Mouse (Mus musculus): ENCODE data around the gene Pex16. TPM values are rescaled to one million over a fixed set of nuclear protein-coding genes. Genes with fewer than 3 reads are reported as not detected.

The Pex16 gene
- polyA plus RNA-seq, 1 experiment from 2014 or later = 35.4 TPM

GRCm38 (mm10) chr2:92347191-92347590, 27.3 kb upstream of the Pex16 start:
- Histone ChIP-seq H3K9ac (replicated peaks; ENCODE audit: low read length) (no peak overlapping the region), H3K4me1 (ENCODE audit: control insufficient read depth, insufficient read depth, low read length) (no peaks in the 10 kb centered on the region), H3K27me3 (ENCODE audit: control insufficient read depth, insufficient read depth, low read length) (no peaks in the 10 kb centered on the region), H3K36me3 (ENCODE audit: control insufficient read depth, insufficient read depth, low read length) (peaks cover 67% of the 10 kb centered on the region), H3K4me2 (ENCODE audit: low read length) (no peak overlapping the region), H3K9me3 (ENCODE audit: control insufficient read depth, low read length) (no peaks in the 10 kb centered on the region), H3K27ac (replicated peaks; ENCODE audit: low read depth, low read length) (no peak overlapping the region), H3K4me3 (replicated peaks; ENCODE audit: low read depth, low read length) (no peak overlapping the region)
- DNase-seq (no peak), ATAC-seq (ENCODE audit: low FRiP score, low TSS enrichment) (no peak)
- 90% methylated on average over 2 of the region's 2 CpGs for WGBS

GRCm38 (mm10) chr2:92349589-92350425, 24.7 kb upstream of the Pex16 start:
- no peaks in the 10 kb centered on the region for H3K27me3 ChIP-seq (ENCODE audit: control insufficient read depth, insufficient read depth, low read length)
- no peak overlapping the region for H3K9ac ChIP-seq (replicated peaks; ENCODE audit: low read length)
- H3K4me2 ChIP-seq (ENCODE audit: low read length) = no peak overlapping the region
- H3K4me3 ChIP-seq (replicated peaks; ENCODE audit: low read depth, low read length) = no peak overlapping the region
- 84% methylated on average over 6 of the region's 6 CpGs for WGBS
- H3K4me1 ChIP-seq (ENCODE audit: control insufficient read depth, insufficient read depth, low read length) = no peaks in the 10 kb centered on the region
- ATAC-seq (ENCODE audit: low FRiP score, low TSS enrichment) = no peak
- peaks cover 70% of the 10 kb centered on the region for H3K36me3 ChIP-seq (ENCODE audit: control insufficient read depth, insufficient read depth, low read length)
- DNase-seq = no peak
- no peaks in the 10 kb centered on the region for H3K9me3 ChIP-seq (ENCODE audit: control insufficient read depth, low read length)
- H3K27ac ChIP-seq (replicated peaks; ENCODE audit: low read depth, low read length) = no peak overlapping the region; the same call in 1 of the 2 replicates

GRCm38 (mm10) chr2:92350686-92351085, 23.8 kb upstream of the Pex16 start:
- WGBS = 91% methylated on average over 5 of the region's 5 CpGs
- H3K36me3 ChIP-seq (ENCODE audit: control insufficient read depth, insufficient read depth, low read length) = peaks cover 65% of the 10 kb centered on the region

GRCm38 (mm10) chr2:92353402-92353801, 21.1 kb upstream of the Pex16 start:
- no peak for ATAC-seq (ENCODE audit: low FRiP score, low TSS enrichment)
- H3K36me3 ChIP-seq (ENCODE audit: control insufficient read depth, insufficient read depth, low read length) = peaks cover 67% of the 10 kb centered on the region

More at GRCm38 (mm10) chr2:92350686-92351085, 23.8 kb upstream of the Pex16 start:
- no peaks in the 10 kb centered on the region for H3K4me1 ChIP-seq (ENCODE audit: control insufficient read depth, insufficient read depth, low read length)
- H3K4me3 ChIP-seq (replicated peaks; ENCODE audit: low read depth, low read length) = no peak overlapping the region
- DNase-seq = no peak
- H3K4me2 ChIP-seq (ENCODE audit: low read length) = no peak overlapping the region
- no peaks in the 10 kb centered on the region for H3K9me3 ChIP-seq (ENCODE audit: control insufficient read depth, low read length)
- H3K27ac ChIP-seq (replicated peaks; ENCODE audit: low read depth, low read length) = no peak overlapping the region
- no peaks in the 10 kb centered on the region for H3K27me3 ChIP-seq (ENCODE audit: control insufficient read depth, insufficient read depth, low read length)
- no peak overlapping the region for H3K9ac ChIP-seq (replicated peaks; ENCODE audit: low read length)
- ATAC-seq (ENCODE audit: low FRiP score, low TSS enrichment) = no peak

GRCm38 (mm10) chr2:92354224-92354623, 20.3 kb upstream of the Pex16 start:
- Histone ChIP-seq H3K36me3 (ENCODE audit: control insufficient read depth, insufficient read depth, low read length) (peaks cover 67% of the 10 kb centered on the region), H3K9ac (replicated peaks; ENCODE audit: low read length) (no peak overlapping the region), H3K9me3 (ENCODE audit: control insufficient read depth, low read length) (no peaks in the 10 kb centered on the region), H3K4me1 (ENCODE audit: control insufficient read depth, insufficient read depth, low read length) (no peaks in the 10 kb centered on the region), H3K4me2 (ENCODE audit: low read length) (no peak overlapping the region), H3K4me3 (replicated peaks; ENCODE audit: low read depth, low read length) (no peak overlapping the region), H3K27me3 (ENCODE audit: control insufficient read depth, insufficient read depth, low read length) (no peaks in the 10 kb centered on the region), H3K27ac (replicated peaks; ENCODE audit: low read depth, low read length) (no peak overlapping the region)
- DNase-seq (no peak), ATAC-seq (ENCODE audit: low FRiP score, low TSS enrichment) (no peak)
- WGBS = 75% methylated on average over 6 of the region's 6 CpGs

More at GRCm38 (mm10) chr2:92353402-92353801, 21.1 kb upstream of the Pex16 start:
- Histone ChIP-seq H3K4me1 (ENCODE audit: control insufficient read depth, insufficient read depth, low read length) (no peaks in the 10 kb centered on the region), H3K4me3 (replicated peaks; ENCODE audit: low read depth, low read length) (no peak overlapping the region), H3K9ac (replicated peaks; ENCODE audit: low read length) (no peak overlapping the region), H3K9me3 (ENCODE audit: control insufficient read depth, low read length) (no peaks in the 10 kb centered on the region), H3K4me2 (ENCODE audit: low read length) (no peak overlapping the region), H3K27me3 (ENCODE audit: control insufficient read depth, insufficient read depth, low read length) (no peaks in the 10 kb centered on the region), H3K27ac (replicated peaks; ENCODE audit: low read depth, low read length) (no peak overlapping the region; the same call in 1 of the 2 replicates)
- DNase-seq = no peak
- 17% methylated on average over 5 of the region's 5 CpGs for WGBS

- Histone ChIP-seq H3K4me1 (ENCODE audit: control insufficient read depth, insufficient read depth, low read length) (no peaks in the 10 kb centered on the region), H3K27ac (replicated peaks; ENCODE audit: low read depth, low read length) (no peak overlapping the region), H3K9me3 (ENCODE audit: control insufficient read depth, low read length) (no peaks in the 10 kb centered on the region), H3K4me2 (ENCODE audit: low read length) (no peak overlapping the region), H3K9ac (replicated peaks; ENCODE audit: low read length) (no peak overlapping the region), H3K4me3 (replicated peaks; ENCODE audit: low read depth, low read length) (no peak overlapping the region), H3K36me3 (ENCODE audit: control insufficient read depth, insufficient read depth, low read length) (peaks cover 66% of the 10 kb centered on the region), H3K27me3 (ENCODE audit: control insufficient read depth, insufficient read depth, low read length) (no peaks in the 10 kb centered on the region)
- no peak for ATAC-seq (ENCODE audit: low FRiP score, low TSS enrichment)
- 93% methylated on average over 2 of the region's 2 CpGs for WGBS
- DNase-seq = no peak
Measured at GRCm38 (mm10) chr2:92359301-92359700, 15.2 kb upstream of the Pex16 start.

GRCm38 (mm10) chr2:92360186-92360823, 14.2 kb upstream of the Pex16 start:
- Histone ChIP-seq H3K4me1 (ENCODE audit: control insufficient read depth, insufficient read depth, low read length) (no peaks in the 10 kb centered on the region), H3K9ac (replicated peaks; ENCODE audit: low read length) (no peak overlapping the region), H3K36me3 (ENCODE audit: control insufficient read depth, insufficient read depth, low read length) (peaks cover 64% of the 10 kb centered on the region), H3K27ac (replicated peaks; ENCODE audit: low read depth, low read length) (no peak overlapping the region), H3K4me2 (ENCODE audit: low read length) (no peak overlapping the region), H3K27me3 (ENCODE audit: control insufficient read depth, insufficient read depth, low read length) (no peaks in the 10 kb centered on the region), H3K9me3 (ENCODE audit: control insufficient read depth, low read length) (no peaks in the 10 kb centered on the region), H3K4me3 (replicated peaks; ENCODE audit: low read depth, low read length) (no peak overlapping the region)
- DNase-seq (no peak), ATAC-seq (ENCODE audit: low FRiP score, low TSS enrichment) (no peak)
- WGBS = 67% methylated on average over 25 of the region's 25 CpGs

GRCm38 (mm10) chr2:92360893-92361292, 13.6 kb upstream of the Pex16 start:
- H3K4me1 ChIP-seq (ENCODE audit: control insufficient read depth, insufficient read depth, low read length) = no peaks in the 10 kb centered on the region
- H3K27ac ChIP-seq (replicated peaks; ENCODE audit: low read depth, low read length) = no peak overlapping the region
- DNase-seq = no peak
- peaks cover 64% of the 10 kb centered on the region for H3K36me3 ChIP-seq (ENCODE audit: control insufficient read depth, insufficient read depth, low read length)
- H3K4me2 ChIP-seq (ENCODE audit: low read length) = no peak overlapping the region
- no peak for ATAC-seq (ENCODE audit: low FRiP score, low TSS enrichment)
- H3K9ac ChIP-seq (replicated peaks; ENCODE audit: low read length) = no peak overlapping the region
- no peak overlapping the region for H3K4me3 ChIP-seq (replicated peaks; ENCODE audit: low read depth, low read length)
- 19% methylated on average over 12 of the region's 12 CpGs for WGBS
- H3K9me3 ChIP-seq (ENCODE audit: control insufficient read depth, low read length) = no peaks in the 10 kb centered on the region
- no peaks in the 10 kb centered on the region for H3K27me3 ChIP-seq (ENCODE audit: control insufficient read depth, insufficient read depth, low read length)
